Mouse (Mus musculus): ENCODE data around the gene Nufip2.

DNA sequence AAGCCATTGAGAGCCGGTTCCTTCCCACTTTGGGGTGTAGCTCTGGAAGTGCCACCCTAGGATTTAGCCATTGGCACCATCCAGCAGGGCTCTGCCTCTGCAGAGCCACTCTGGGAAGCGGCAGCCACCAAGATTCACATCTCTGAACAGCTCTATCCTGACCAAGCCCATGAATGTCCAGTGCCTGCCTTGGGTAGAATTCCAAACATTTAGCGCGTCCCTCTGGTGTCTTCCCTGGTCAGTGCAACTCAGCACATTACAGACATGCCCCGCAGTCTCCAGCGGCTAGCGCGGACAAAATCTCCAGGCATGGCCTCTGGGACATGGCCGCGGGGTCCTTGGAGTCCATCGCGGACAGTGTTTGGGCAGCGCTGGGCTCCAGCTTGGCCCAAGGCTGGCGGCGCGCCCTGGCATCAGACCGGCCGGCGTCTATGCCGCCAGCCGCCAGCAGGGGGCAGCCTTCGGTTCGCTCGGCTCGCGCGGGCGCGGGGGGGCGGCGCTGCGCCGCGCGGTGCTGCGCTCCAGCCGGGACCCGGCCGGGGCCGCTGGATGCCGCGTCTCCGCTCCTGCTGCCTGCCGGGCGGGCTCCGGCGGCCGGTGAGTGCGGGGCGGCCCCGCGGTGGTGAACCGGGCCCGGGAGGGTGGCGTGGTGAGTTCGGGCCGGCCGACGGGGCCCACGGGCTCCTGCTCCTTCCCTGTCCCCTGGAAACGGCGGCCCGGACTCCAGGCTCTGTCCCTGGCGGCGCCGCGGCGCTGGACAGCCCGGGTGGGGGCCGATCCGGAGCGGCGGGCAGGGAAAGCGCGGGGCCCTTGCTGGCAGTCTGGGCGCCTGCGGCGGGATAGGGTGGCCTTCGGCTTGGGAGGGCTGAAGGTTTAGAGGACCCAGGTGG, 77.1 kb downstream of the Nufip2 start, which contains the start of gene Myo18a:
- no peak for TF ChIP-seq CTCF (conservative IDR thresholded peaks at IDR 0.05; ENCODE audit: low read length)
- no peak for TF ChIP-seq POU5F1 (IDR thresholded peaks at IDR 0.05; ENCODE audit: borderline replicate concordance, low read length)
